Mouse (Mus musculus) embryonic stem cell, embryonic (primary cell): ENCODE measurements at regions not wholly inside any gene's neighbourhood (a gene's known extent, or its start where the extent isn't known, plus 50 kb on each side); places are given as distances from the start of the nearest gene placed in this dataset.
"Not testable (repeated sequence)": the region's sequence is repeated elsewhere in the genome, so short reads cannot be mapped to it uniquely, and the experiment has no call there.

Source experiments
- CTCF ChIA-PET, 4 experiments: fragments of 300-600 bp in 2 of 4; fragments of 350-600 bp in 2 of 4; sonication (Branson Sonifier 250); formaldehyde crosslinking; loops; one replicate each; lab custom pipeline; 2022; ENCODE audit warnings: inconsistent platforms in 2 of 4; lab: Charles Lee
- POLR2A ChIA-PET, 4 experiments: fragments of 300-600 bp in 2 of 4; fragments of 350-600 bp in 2 of 4; sonication (Branson Sonifier 250); formaldehyde crosslinking; loops; one replicate each; lab custom pipeline; 2022; ENCODE audit warnings: antibody characterized with exemption in 4 of 4, inconsistent platforms in 1 of 4; lab: Charles Lee

DNA sequence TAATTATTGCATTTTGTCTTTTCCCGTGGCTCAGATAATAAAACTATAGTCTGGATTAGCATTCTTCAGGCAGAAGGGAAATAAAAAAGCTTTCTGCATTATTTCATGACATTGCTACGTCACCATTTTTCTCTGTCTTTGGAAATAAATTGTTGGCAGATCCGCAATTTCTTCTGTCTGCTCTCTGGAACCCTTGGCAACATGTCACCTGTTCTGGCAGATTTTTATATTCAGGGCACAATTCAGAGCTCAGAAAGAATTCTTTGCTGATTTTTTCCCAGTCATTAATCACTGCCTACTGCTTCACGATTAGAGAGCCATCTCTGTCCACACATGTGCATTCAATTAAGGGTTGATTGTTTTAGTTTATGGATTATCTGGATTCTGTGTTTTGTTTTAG lies 460.5 kb downstream of the Cdh8 start:
- ChIA-PET POLR2A (no interaction called here), CTCF (no interaction called here)

DNA sequence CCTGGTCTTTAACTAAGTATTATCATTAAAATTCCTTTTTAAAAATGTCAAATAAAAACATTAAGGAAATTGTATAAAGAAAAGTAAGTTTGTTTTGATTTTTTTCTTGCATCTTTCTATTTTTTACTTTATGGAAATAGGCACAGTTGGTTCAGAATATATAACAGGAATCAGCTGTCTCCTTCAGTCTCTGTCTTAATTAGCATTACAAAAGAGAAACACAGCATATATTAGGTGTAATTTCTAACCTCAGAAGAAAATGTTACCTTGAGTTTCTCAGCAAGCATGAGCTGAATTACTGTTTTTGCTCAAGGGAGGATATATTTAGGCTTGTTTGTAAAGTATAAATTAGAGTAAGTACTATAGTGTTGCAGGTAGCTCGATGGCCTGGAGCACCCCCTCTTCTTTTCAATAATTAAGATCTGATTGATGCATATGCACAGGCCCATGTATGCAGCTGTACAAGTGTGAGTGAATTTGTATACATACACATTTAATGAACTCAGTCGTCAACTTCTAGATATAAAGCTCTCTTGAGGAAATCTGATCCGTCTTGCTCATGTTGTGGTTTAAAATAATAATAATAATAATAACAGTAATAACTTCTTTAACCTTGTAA lies 503.0 kb downstream of the Cdh8 start:
- ChIA-PET CTCF (no interaction called here), POLR2A (no interaction called here)

DNA sequence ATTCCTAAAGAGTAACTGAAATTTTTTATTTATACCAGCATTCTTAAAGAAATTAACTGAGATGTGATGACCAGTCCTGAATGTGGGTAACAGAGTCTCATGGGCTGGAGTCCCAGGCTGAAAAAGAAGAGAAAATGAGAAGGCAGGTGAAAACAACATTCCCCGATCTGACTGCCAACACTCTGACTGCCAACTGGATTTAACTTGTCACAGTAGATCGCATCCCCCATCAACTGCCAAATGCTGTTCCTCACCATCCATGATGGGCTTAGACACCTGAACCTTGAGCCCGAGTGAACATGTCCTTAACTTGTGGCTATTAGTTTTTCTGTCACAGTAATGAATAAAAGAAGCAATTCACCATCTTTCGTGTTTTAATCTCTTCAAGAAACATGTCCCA lies 522.9 kb downstream of the Cdh8 start:
- ChIA-PET POLR2A (no interaction called here), CTCF (no interaction called here)

DNA sequence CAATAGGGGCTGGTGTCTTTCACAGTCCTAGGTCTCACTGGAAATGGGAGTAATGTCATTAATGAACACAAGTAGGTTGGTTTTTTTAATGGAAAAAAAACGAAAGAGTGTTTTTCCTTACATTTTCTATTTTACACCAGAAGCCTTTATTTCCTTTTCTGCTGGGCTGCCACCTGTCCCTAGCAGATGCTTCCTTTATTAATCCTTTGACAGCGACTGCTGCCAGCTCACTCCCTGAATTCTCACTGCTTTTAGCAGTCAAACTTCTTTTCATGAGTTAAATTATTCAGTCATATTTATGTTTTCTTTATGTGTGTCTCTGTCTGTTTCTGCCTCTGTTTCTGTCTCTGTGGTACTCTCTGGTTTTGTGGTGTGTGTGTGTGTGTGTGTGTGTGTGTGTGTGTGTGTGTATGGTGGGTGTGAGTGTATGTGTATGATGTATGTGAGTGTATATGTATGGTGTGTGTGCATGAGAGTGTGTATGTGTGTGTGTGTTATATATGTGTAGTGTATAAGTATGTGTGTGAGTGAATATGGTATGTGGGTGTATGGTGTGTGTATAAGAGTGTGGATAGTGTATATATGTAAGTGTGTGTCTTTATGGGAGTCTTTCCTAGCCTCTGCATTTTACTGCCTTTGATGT lies 554.5 kb downstream of the Cdh8 start:
- ChIA-PET POLR2A (no interaction called here), CTCF (no interaction called here)

DNA sequence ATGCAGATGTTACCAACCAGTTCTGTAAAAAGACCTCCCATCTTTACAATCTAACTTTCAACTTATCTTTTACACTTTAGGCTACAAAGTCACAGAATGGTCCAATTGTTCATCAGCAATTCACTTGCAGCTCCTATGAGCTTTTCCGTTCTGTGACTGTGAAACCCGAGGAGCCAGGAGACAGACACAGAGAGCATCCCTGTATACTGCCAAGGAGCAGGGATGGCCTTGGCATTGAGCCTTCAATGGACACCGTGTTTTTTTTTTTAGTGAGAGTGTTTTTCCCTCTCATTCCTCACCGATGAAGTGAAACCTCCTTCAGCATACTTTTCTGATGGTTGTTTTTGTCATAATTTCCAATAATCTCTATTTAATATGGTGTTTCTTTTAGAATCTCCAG lies 555.1 kb downstream of the Cdh8 start:
- ChIA-PET POLR2A (no interaction called here), CTCF (no interaction called here)

DNA sequence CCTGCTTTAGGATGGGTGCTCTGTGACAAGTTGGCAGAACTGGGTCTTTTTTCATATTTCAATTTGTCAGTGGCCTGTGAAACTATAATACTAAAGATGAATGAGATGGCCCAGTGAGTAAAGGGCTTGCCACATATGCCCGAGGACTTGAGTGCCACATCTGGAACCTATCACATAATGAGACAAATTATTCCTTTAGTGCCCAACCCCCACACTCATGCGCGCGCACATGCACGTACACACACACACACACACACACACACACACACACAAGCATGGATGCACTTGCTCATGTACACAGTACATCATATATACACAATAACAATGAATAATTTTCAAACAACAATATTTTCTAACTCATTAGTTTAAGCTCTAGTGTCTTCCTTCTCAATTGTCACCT lies 555.9 kb downstream of the Cdh8 start:
- CTCF ChIA-PET: no interaction called here

DNA sequence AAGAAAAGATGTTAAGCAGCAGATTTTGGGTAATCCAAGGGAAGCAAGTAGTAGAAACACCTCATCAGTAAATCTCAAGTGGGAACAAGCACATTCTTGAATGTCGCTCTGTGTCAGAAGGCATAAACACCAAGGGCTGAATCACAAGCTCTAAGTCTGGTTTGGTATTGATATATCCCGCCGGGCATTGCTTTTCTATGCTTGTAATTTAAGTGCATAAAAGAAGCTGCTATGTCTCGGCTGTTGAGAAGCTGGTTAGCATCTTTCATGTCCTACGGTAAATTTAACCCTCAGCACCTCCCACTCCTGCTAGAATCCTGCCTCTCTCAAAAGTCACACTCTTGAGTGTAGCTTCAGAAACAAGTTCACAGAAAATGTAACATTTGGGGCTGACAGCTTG lies 586.8 kb downstream of the Cdh8 start:
- ChIA-PET CTCF (no interaction called here), POLR2A (no interaction called here)

More for the DNA sequence above, 555.9 kb downstream of the Cdh8 start:
- POLR2A ChIA-PET: no interaction called here

DNA sequence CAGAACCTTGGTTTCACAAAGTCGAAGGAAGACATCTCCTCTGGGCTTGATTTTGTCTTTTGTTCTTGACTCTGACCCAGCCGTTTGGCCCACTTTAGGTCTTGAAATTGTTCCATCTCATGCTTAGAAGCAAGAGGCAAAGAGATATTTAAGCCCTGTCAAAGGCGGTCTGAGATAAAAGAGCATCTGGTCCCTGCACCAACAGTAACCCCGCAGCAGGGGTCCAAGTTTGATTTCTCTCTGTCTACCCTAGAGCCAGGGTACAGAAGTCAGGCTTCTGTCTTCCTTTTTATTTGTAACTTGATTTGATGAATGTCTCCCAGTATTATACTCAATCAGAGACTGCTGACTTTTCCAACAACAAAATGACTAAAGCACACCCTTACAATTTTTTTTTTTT lies 587.3 kb downstream of the Cdh8 start:
- ChIA-PET POLR2A (no interaction called here), CTCF (no interaction called here)

DNA sequence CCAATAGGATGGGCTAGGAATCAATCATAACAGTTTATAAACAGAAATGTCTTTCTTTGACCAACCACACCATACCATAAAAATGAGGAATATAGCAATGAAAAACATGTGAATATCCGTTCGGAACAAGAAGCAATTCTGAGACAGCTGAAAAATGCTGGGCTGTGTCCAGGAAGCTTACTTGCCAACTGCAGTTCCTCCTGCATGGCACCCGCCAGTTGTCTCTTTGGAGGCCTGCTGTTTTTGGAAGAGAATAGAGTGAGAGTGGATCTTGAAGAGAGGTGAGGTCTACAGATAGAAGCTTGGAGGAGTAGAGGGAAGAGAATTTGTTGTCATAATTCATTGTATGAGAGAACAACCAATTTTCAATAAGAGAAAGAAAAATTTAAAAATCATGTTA lies 604.3 kb downstream of the Cdh8 start:
- ChIA-PET POLR2A (interaction anchor here in 1 of 4 experiments (0.7 kb wide), 1 partner anchor 1385 kb away, joined by 6 read pairs; no protein-coding TSS in a partner anchor), CTCF (no interaction called here)

DNA sequence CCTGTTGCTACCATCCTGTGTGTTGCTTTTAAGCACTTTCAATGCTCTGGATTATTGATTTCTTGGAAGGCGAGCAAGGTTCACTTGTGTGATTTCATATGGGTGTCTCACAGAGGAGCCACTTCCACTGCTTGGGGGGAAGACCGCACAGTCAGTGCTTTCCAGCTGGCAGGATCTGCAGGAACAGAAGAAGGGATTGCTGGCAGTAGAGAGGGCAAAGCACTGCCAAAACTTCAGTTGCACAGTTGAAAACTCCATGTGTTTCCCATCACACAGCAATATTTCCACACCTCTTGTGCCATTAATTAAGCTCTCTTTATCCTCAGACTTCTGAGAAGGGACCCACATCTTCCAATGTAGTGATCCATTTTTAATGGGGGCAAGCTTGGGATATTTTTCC lies 618.8 kb downstream of the Cdh8 start:
- CTCF ChIA-PET: no interaction called here

DNA sequence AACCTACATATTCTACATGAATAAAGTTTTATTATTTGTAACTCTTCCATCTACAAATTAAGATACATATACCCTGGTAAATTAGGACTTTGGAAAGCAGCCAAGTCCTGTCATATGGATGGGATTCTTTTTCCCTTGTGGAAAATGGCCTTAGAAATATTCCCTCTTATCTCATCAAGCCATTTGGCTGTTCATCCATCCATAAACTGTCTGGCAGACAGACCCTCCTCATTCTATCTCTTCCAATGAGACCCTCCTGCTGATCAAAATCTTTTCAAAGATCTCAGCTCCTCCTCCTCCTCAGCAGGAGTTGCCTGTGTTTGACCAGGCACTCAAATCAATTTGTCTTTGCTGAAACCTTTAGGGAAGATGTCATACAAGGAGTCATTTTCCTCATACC lies 649.2 kb downstream of the Cdh8 start:
- CTCF ChIA-PET: no interaction called here

More for the DNA sequence above, 618.8 kb downstream of the Cdh8 start:
- POLR2A ChIA-PET: no interaction called here

DNA sequence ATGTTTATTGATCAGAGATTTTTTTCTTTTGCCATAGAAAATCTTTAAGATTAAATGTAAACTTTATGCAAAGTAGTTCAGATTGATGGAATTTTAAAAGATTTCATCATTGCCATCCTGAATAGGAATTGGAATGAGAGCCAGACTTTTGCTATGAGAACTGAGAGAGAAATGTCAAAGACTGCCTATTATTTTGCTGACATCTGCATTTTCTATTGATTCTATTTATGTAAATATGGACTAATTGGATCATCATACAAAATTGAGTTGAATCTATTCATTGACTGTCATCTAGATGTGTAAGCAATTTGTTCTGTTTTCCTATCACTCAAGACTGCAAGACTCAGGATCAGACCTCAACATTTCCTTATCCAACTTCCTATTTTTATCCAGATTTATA lies 659.7 kb downstream of the Cdh8 start:
- ChIA-PET CTCF (no interaction called here), POLR2A (interaction anchor here in 1 of 4 experiments (0.7 kb wide), 1 partner anchor 73 kb away, joined by 4 read pairs; no protein-coding TSS in a partner anchor)

More for the DNA sequence above, 649.2 kb downstream of the Cdh8 start:
- POLR2A ChIA-PET: no interaction called here

DNA sequence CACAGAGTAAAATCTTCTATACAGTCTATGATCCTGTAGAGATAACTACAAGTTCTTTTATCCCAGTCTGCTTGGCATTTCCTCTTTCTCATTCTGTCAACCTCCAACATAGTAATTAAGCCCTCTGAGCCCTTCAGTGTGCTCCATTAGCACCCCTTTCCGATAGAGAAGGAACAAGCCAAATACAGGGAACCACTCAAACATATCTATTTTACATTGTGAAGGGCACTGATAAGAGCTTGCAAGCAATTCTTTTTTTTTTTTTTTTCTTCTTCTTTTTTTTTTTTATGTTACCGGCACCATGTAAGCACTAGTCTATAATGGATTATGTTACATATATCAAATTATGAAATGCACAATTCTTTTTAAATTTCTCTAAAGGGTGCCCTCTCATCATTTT lies 660.5 kb downstream of the Cdh8 start:
- POLR2A ChIA-PET: interaction anchor here in 2 of 4 experiments (0.6 to 0.7 kb wide), 2 partner anchors 72 to 1245 kb away, joined by 4 read pairs; no protein-coding TSS in a partner anchor
- CTCF ChIA-PET: no interaction called here

DNA sequence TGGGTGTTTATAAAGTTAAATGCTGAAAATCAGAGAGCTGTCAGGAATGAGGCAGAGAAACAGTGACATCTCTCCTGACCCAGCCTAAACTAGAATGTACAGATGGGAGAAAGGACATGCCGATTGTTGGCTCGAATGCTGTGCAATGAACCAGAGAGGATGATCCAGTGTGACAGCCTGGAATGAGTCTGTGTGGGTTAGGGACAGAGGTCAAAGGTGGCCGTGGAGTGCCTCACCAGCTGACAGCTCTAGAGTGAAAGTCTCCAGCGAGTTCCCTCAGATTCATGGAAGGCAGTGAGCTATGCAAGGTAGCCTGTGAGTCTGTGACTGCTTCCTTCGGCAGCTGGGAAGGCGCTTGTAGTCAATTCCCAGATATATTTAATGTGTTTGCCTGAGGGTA lies 663.9 kb downstream of the Cdh8 start:
- ChIA-PET POLR2A (no interaction called here), CTCF (no interaction called here)

DNA sequence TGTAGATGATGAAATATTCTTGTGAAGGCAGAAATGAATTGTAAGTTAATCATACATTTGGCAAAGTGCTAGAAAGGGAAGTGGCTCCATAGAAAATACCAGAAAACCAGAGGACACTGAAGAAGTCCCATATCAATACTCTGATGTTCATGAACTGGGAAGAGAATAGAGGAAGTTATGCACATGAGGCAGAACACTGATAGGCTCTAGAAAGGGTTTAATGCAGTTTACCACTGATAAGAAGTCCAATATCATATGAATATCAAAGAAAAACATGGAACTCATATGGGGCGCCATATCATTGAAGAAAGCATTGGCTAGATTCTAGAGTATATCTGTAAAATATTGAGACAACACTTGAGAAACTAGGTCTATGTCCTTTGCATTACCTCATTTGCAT lies 708.5 kb downstream of the Cdh8 start:
- CTCF ChIA-PET: no interaction called here
- POLR2A ChIA-PET: no interaction called here

DNA sequence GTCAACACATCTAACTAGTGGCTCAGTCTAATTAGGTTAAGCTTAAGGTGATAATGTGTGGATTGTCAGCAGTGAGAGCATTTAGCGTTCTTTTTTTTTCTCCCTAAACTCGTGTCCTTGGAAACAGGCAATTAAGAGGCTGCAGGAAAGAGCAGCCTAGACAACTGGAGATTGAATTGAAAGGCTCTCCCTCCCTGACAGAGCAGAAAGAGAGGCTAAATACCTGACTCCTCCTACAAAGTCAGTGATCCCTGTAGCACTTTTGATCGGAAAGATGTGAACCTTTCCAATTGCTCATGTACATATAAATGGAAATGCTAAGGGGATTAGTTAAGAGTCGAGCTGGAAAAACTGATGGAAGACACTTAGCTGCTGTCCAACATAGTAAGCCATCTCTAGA lies 710.1 kb downstream of the Cdh8 start:
- CTCF ChIA-PET: no interaction called here
- POLR2A ChIA-PET: no interaction called here

DNA sequence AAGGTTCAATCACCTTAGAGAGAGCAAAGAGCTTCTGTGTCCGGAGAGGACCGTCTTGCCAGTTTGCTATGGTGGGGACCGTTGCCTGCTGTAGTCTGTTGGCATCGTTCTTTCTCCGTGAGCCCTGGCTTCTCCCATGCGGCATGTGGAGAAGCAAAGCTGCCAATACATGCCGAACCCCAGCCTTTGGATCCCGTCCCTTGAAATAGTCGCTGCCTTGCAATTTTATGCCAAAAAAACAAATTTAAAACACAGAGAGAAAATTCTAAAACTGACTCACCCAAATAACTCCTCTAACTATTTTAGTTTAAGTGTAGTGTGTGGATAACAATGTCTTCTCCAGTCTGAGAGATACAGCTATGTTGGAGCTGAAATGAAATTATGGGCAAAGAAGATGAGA lies 731.1 kb downstream of the Cdh8 start:
- ChIA-PET CTCF (no interaction called here), POLR2A (interaction anchor here in 1 of 4 experiments (0.7 kb wide), 1 partner anchor 317 kb away, joined by 3 read pairs; no protein-coding TSS in a partner anchor)

DNA sequence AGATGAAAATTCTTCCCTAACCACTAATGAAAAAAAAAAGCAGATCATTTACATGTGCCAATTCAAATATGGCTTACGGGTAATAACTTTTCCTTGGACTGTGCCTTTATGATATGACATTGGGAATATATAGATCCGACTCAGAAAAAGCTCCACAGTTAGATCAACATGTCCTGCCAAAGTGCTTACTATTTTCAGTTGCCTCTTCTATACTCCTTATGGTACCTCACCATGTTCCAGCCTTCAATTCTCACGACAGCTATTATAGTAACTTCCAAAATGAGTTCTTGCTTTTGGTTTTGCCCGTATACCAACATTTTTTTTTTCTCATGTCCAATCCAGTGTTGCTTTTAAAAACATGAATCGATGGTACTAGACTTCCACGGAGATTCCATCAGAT lies 731.7 kb downstream of the Cdh8 start:
- CTCF ChIA-PET: no interaction called here
- POLR2A ChIA-PET: interaction anchor here in 1 of 4 experiments (0.7 kb wide), 1 partner anchor 318 kb away, joined by 3 read pairs; no protein-coding TSS in a partner anchor

DNA sequence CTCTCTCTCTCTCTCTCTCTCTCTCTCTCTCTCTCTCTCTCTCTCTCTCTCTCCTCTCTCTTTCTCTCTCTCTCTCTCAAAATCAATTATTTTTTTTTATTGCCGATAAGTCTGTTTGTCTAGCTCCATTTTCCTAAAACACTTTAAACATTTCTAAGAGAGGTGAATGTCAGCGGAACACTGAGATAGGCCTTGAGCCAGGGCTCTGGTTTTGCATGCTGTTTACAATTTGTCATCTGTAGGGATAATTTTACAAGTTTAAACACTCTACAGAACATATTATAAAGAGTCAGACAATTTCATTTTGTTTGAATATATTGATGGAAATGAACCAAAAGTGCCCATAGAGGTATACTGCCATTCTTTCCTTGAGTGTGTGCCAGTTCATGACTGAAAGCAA lies 736.2 kb downstream of the Cdh8 start:
- ChIA-PET POLR2A (no interaction called here), CTCF (no interaction called here)

DNA sequence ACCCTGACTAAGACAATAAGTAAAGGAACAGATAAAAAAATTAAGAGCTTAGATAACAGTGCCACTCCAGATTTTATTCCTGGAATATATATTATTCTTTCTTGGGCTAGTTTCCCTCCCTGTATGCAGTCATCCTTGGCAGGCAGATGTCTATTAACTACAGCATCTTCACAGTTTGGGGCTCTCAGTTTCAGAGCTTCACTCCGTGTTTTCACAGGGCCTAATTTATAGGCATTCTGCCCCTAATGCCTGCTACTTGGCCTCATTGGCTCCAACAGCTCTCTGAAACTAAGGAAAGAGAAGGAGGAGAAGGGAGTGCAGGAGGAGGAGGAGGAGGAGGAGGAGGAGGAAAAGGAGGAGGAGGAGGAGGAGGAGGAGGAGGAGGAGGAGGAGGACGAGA lies 757.0 kb downstream of the Cdh8 start:
- CTCF ChIA-PET: no interaction called here

DNA sequence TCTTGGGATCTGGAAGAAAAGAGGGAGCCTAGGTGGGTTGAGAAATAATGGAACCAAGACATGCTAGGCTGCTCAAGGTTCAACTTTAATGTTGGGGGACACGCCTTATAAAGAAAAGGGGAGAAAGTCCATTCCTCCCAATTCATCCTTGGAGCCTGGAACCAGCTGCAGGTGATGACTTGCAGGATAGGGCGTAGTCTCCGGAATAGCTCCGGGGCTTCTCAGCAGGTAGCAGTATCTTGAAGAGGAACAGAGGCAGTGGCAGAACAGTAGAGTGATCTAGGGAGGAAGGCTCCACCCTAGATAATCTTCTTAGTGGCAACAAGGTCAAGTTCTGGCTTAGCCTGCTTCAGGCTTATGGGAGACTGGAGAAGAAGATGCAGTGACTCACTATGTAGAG lies 764.0 kb downstream of the Cdh8 start:
- POLR2A ChIA-PET, CTCF ChIA-PET: not testable (repeated sequence)

More for the DNA sequence above, 757.0 kb downstream of the Cdh8 start:
- POLR2A ChIA-PET: interaction anchor here in 1 of 4 experiments (0.6 kb wide), 1 partner anchor 62 kb away, joined by 3 read pairs; no protein-coding TSS in a partner anchor
